Mouse (Mus musculus): ENCODE results near the gene Ptf1a. TPM values are rescaled to one million over a fixed set of nuclear protein-coding genes. Genes with fewer than 3 reads are reported as not detected.

Ptf1a gene
- total RNA-seq, 2 experiments from 2014 or later: not detected

- no peak for ATAC-seq (ENCODE audit: poor library complexity, severe bottlenecking)
Observed at GRCm38 (mm10) chr2:19452531-19453055, 7.1 kb downstream of the Ptf1a start.

- ATAC-seq (ENCODE audit: poor library complexity, severe bottlenecking): no peak
Observed at GRCm38 (mm10) chr2:19455228-19455627, 9.8 kb downstream of the Ptf1a start.

- no peak for ATAC-seq (ENCODE audit: poor library complexity, severe bottlenecking)
Observed at GRCm38 (mm10) chr2:19455857-19456482, 10.5 kb downstream of the Ptf1a start.

- ATAC-seq (ENCODE audit: poor library complexity, severe bottlenecking): no peak
Observed at GRCm38 (mm10) chr2:19458785-19459184, 13.3 kb downstream of the Ptf1a start.

- no peak for ATAC-seq (ENCODE audit: poor library complexity, severe bottlenecking)
Observed at GRCm38 (mm10) chr2:19461940-19462339, 16.5 kb downstream of the Ptf1a start.

- no peak for ATAC-seq (ENCODE audit: poor library complexity, severe bottlenecking)
Observed at GRCm38 (mm10) chr2:19490262-19490661, 44.8 kb downstream of the Ptf1a start.

Other genes starting within 250 kb of the Ptf1a start
- gene Armc3, start 246.4 kb upstream of the Ptf1a start, total RNA-seq (2015): 1.0 and 1.6 TPM in 2 replicates
- 0.98 and 1.2 TPM in 2 replicates for gene Armc3, start 246.4 kb upstream of the Ptf1a start, total RNA-seq (2017)
- gene Msrb2, start 74.2 kb upstream of the Ptf1a start, total RNA-seq (2015): 8.8 and 15.1 TPM in 2 replicates
- gene Msrb2, start 74.2 kb upstream of the Ptf1a start, total RNA-seq (2017): 7.0 and 13.2 TPM in 2 replicates
- not detected in 2 replicates for gene 4921504E06Rik, start 108.3 kb downstream of the Ptf1a start, total RNA-seq (2015)
- not detected in 2 replicates for gene 4921504E06Rik, start 108.3 kb downstream of the Ptf1a start, total RNA-seq (2017)
- 5.3 and 6.6 TPM in 2 replicates for gene Otud1, start 212.1 kb downstream of the Ptf1a start, total RNA-seq (2015)
- 6.0 and 6.4 TPM in 2 replicates for gene Otud1, start 212.1 kb downstream of the Ptf1a start, total RNA-seq (2017)

All from megakaryocyte, adult 5-6 weeks (primary cell).